In genomic region chr14:49065529-49066273, GRCm38 (mm10) we compare ENCODE assay signal across 8 mouse cellular contexts. TPM values are rescaled to one million over a fixed set of nuclear protein-coding genes. Genes with fewer than 3 reads are reported as not detected.
A peak's percentile ranks its signal among the peaks of the same experiment; 100 is the strongest.
DNase-seq lines count a peak whose midpoint lies in the region; ATAC-seq and TF ChIP-seq lines count a peak whose summit lies in the region.

Gene Ap5m1 (plus strand): TSS chr14:49066097.

- TF ChIP-seq CTCF in cerebellum, adult 2 months (IDR thresholded peaks at IDR 0.05; ENCODE audit: borderline replicate concordance, insufficient read depth, low read depth, low read length): no peak
- no peak for TF ChIP-seq CTCF in hindbrain, postnatal 0 days (IDR thresholded peaks at IDR 0.05; ENCODE audit: low read depth)

- peak within 1 kb of the TSS; percentile 77 for H3K4me2 ChIP-seq in hindbrain, postnatal 0 days (ENCODE audit: low read depth, low read length)
- H3K4me2 ChIP-seq in liver, embryonic 13.5 days: peak within 1 kb of the TSS; percentile 78

- TF ChIP-seq POLR2A in cerebellum, adult 2 months (IDR thresholded peaks at IDR 0.05; ENCODE audit: borderline replicate concordance, insufficient read depth, low read length): no peak

- no peak for DNase-seq in cerebellum, adult 2 months
- DNase-seq in cerebellum, postnatal 14 days: no peak
- DNase-seq in urinary bladder, postnatal 14 days (ENCODE audit: low spot score): peak; percentile 28
- no peak for DNase-seq in urinary bladder, postnatal 4 days (ENCODE audit: low spot score in 2 of 2)
- DNase-seq in frontal cortex, adult 2 months (ENCODE audit: extremely low spot score in 1 of 2, low spot score in 1 of 2): peak in 1 of 2 experiments; percentile 23
- DNase-seq in hindbrain, postnatal 0 days (ENCODE audit: low spot score): peak; percentile 46
- peak; percentile 8 for DNase-seq in liver, embryonic 13.5 days

- peak within 1 kb of the TSS; percentile 94 for H3K9ac ChIP-seq in hindbrain, postnatal 0 days (replicated peaks; ENCODE audit: low read length)
- H3K9ac ChIP-seq in liver, embryonic 13.5 days: peak within 1 kb of the TSS; percentile 92

- ATAC-seq in hindbrain, postnatal 0 days: peak; percentile 50
- peak; percentile 68 for ATAC-seq in liver, embryonic 13.5 days (ENCODE audit: low read depth)
- ATAC-seq in neutrophil, adult 5-6 weeks (ENCODE audit: extremely low read depth, insufficient number of reproducible peaks, low FRiP score, poor library complexity, severe bottlenecking): no peak

- H3K9me3 ChIP-seq in hindbrain, postnatal 0 days (ENCODE audit: low read length): no peaks in the 10 kb centered on the region
- H3K9me3 ChIP-seq in liver, embryonic 13.5 days (replicated peaks): no peaks in the 10 kb centered on the region

- H3K36me3 ChIP-seq in hindbrain, postnatal 0 days (ENCODE audit: insufficient read depth, low read length): no peaks in the 10 kb centered on the region
- no peaks in the 10 kb centered on the region for H3K36me3 ChIP-seq in liver, embryonic 13.5 days

- no peaks in the 10 kb centered on the region for H3K27me3 ChIP-seq in cerebellum, adult 2 months (ENCODE audit: control insufficient read depth, insufficient read depth, low read length)
- no peaks in the 10 kb centered on the region for H3K27me3 ChIP-seq in hindbrain, postnatal 0 days (ENCODE audit: insufficient read depth, low read length)
- no peaks in the 10 kb centered on the region for H3K27me3 ChIP-seq in liver, embryonic 13.5 days

- no peaks in the 10 kb centered on the region; the same call in 1 of the 2 replicates for H3K4me1 ChIP-seq in cerebellum, adult 2 months (ENCODE audit: control insufficient read depth, insufficient read depth, low read length)
- H3K4me1 ChIP-seq in hindbrain, postnatal 0 days (ENCODE audit: insufficient read depth, low read length): peaks cover 16% of the 10 kb centered on the region
- peaks cover 32% of the 10 kb centered on the region for H3K4me1 ChIP-seq in liver, embryonic 13.5 days (replicated peaks)

- peak within 1 kb of the TSS; percentile 94 for H3K4me3 ChIP-seq in cerebellum, adult 2 months (replicated peaks; ENCODE audit: insufficient read depth, low read depth, low read length)
- peak within 1 kb of the TSS; percentile 95 for H3K4me3 ChIP-seq in hindbrain, postnatal 0 days (ENCODE audit: low read length)
- peak within 1 kb of the TSS; percentile 80 for H3K4me3 ChIP-seq in liver, embryonic 13.5 days (replicated peaks)

- WGBS in cerebellum, adult 2 months: under 1% methylated on average over 62 of the region's 62 CpGs
- WGBS in hindbrain, postnatal 0 days: under 1% methylated on average over 54 of the region's 62 CpGs
- under 1% methylated on average over 61 of the region's 62 CpGs for WGBS in liver, embryonic 13.5 days (ENCODE audit: insufficient replicate concordance)

- peak within 1 kb of the TSS; percentile 93 for H3K27ac ChIP-seq in cerebellum, adult 2 months (ENCODE audit: insufficient read depth, low read length)
- peak within 1 kb of the TSS; percentile 99 for H3K27ac ChIP-seq in hindbrain, postnatal 0 days
- peak within 1 kb of the TSS; percentile 97 for H3K27ac ChIP-seq in liver, embryonic 13.5 days

RNA-seq across cellular contexts. Expression of gene Ap5m1, which starts in this region (rescaled TPM):
- polyA plus RNA-seq in cerebellum, adult 2 months (2012; rRNA removed): 21.9 and 22.0 TPM in 2 replicates
- polyA plus RNA-seq in frontal cortex, adult 2 months (2012; rRNA removed): 17.4 and 18.4 TPM in 2 replicates
- 18.9 and 20.5 TPM in 2 replicates for total RNA-seq in hindbrain, postnatal 0 days (2014; rRNA removed)
- 15.8 and 17.2 TPM in 2 replicates for polyA plus RNA-seq in hindbrain, postnatal 0 days (2015; fragmentation: Nextera tagmentation; extraction: Ambion mirVana)
- 11.6 and 16.0 TPM in 2 replicates for polyA plus RNA-seq in liver, embryonic 13.5 days (2015; fragmentation: Nextera tagmentation; extraction: Ambion mirVana)
- 38.3 and 42.5 TPM in 2 replicates for total RNA-seq in neutrophil, adult 5-6 weeks (2017)

Comparison
In these comparisons a context has a peak if more than half of its experiments do, and no peak if none do; other contexts are left out.
1. DNase-seq: peak in urinary bladder, postnatal 14 days (single experiment), hindbrain, postnatal 0 days (single experiment) and liver, embryonic 13.5 days (single experiment); none in cerebellum, adult 2 months (0 of 2), cerebellum, postnatal 14 days (0 of 2) and urinary bladder, postnatal 4 days (0 of 2).
2. Peak in every context shown above with its lines, with median percentiles within 50 percentile points of each other: H3K27ac ChIP-seq and H3K4me3 ChIP-seq.